Mouse (Mus musculus) C2C12 (cell line): ENCODE measurements around the gene Bicral. TPM values are rescaled to one million over a fixed set of nuclear protein-coding genes. Genes with fewer than 3 reads are reported as not detected.
A peak's percentile ranks its signal among the peaks of the same experiment; 100 is the strongest.
"Not testable (repeated sequence)": the region's sequence is repeated elsewhere in the genome, so short reads cannot be mapped to it uniquely, and the experiment has no call there.

Source experiments
- H3K27me3 ChIP-seq: one replicate; pipeline ENCODE4 v1.6.1; 2011; ENCODE audit not compliant: control insufficient read depth, insufficient read depth, insufficient read length
- H3K36me3 ChIP-seq: one replicate; pipeline ENCODE4 v1.6.1; 2011; ENCODE audit not compliant: control insufficient read depth, insufficient read depth
- H3K4me3 ChIP-seq: one replicate; pipeline ENCODE4 v1.5.1; 2011; ENCODE audit warnings: mild to moderate bottlenecking, control low read depth; ENCODE audit not compliant: poor library complexity, insufficient read depth, severe bottlenecking
- H3K79me2 ChIP-seq: one replicate; pipeline ENCODE4 v1.6.1; 2011; ENCODE audit not compliant: control insufficient read depth, insufficient read depth
- H3K79me3 ChIP-seq: one replicate; pipeline ENCODE4 v1.6.1; 2011; ENCODE audit warnings: low read depth, control low read depth
- H3ac ChIP-seq: one replicate; pipeline ENCODE3; 2011; ENCODE audit warnings: low read depth; ENCODE audit not compliant: control insufficient read depth, insufficient read length
- CEBPB ChIP-seq: IDR thresholded peaks from one replicate; pipeline ENCODE4 v1.6.1; 2011; ENCODE audit warnings: low read depth, mild to moderate bottlenecking, control low read depth, moderate library complexity
- CTCF ChIP-seq: IDR thresholded peaks from one replicate; pipeline ENCODE4 v1.5.1; 2011; ENCODE audit not compliant: control insufficient read depth, insufficient read depth, insufficient read length
- FOSL1 ChIP-seq: IDR thresholded peaks from one replicate; pipeline ENCODE4 v1.8.0; 2011; ENCODE audit warnings: mild to moderate bottlenecking, low read length; ENCODE audit not compliant: poor library complexity, insufficient read depth, severe bottlenecking
- MAX ChIP-seq: IDR thresholded peaks from one replicate; pipeline ENCODE4 v1.6.1; 2011; ENCODE audit warnings: mild to moderate bottlenecking, control low read depth
- MYOD1 ChIP-seq: IDR thresholded peaks from one replicate; pipeline ENCODE4 v1.6.1; 2011; ENCODE audit warnings: low read depth; ENCODE audit not compliant: control insufficient read depth, insufficient read length
- MYOG ChIP-seq: IDR thresholded peaks from one replicate; pipeline ENCODE4 v1.6.1; 2011; ENCODE audit not compliant: control insufficient read depth, insufficient read length; ENCODE audit errors: extremely low read depth
- USF1 ChIP-seq: IDR thresholded peaks from one replicate; pipeline ENCODE4 v1.6.1; 2011; ENCODE audit warnings: low read depth, mild to moderate bottlenecking, control low read depth, moderate library complexity
- polyA plus RNA-seq: library from polyadenylated mRNA; unstranded; fragments of >200 nt; fragmentation: generic; extraction: Trizol; gene quantifications from one replicate; pipeline ENCODE4 v1.2.1, GENCODE M21; 2012; ENCODE audit warnings: missing spikeins

Gene Bicral
- polyA plus RNA-seq, 1 experiment, result 3.9 TPM

DNA sequence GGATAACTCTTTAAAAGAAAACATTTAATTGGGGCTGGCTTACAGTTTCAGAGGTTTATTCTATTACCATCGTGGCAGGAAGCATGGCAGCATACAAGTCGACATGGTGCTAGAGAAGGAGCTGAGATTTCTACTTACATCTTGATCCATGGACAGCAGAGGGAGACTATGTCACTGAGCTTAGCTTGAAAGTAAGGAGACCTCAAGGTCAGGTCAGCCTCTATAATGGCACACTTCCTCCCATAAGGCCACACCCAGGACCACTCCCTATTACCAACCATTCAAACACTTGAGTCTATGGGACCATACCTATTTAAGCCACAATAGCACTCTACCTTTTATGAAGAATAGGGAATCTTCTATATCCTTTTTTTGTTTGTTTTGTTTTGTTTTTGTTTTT is 65.3 kb downstream of the Bicral start:
- no peaks in the 10 kb centered on the region for H3K36me3 ChIP-seq
- no peak overlapping the region for H3K4me3 ChIP-seq
- H3ac ChIP-seq, result no peak overlapping the region
- H3K27me3 ChIP-seq, result no peaks in the 10 kb centered on the region
- H3K79me2 ChIP-seq, result no peaks in the 10 kb centered on the region
- no peak for TF ChIP-seq USF1
- no peak for TF ChIP-seq MAX
- no peak for TF ChIP-seq CEBPB
- no peak for TF ChIP-seq CTCF
- TF ChIP-seq FOSL1, result no peak
- TF ChIP-seq MYOG, result no peak
- TF ChIP-seq MYOD1, result no peak
- H3K79me3 ChIP-seq, result no peaks in the 10 kb centered on the region

DNA sequence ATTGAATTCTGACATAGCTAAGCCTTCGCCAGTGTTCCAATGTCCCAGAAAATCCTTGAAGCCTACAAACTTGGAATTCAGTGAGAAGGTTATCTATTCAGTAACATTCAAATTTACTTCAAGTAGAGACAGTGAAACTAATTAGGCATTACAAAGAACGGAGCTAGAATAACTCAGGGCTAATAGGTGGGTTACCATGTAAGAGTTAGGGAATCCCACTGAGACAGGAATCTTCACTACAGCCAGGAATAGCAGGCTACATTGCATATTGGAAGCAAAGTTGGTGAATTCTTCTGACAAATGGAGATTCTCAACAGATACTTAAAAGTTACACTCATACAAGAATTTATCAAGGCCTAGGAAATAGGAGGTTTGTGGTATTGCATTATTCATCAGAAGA is 70.3 kb downstream of the Bicral start:
- H3ac ChIP-seq, H3K79me2 ChIP-seq, H3K36me3 ChIP-seq, H3K4me3 ChIP-seq, H3K79me3 ChIP-seq, H3K27me3 ChIP-seq: not testable (repeated sequence)

DNA sequence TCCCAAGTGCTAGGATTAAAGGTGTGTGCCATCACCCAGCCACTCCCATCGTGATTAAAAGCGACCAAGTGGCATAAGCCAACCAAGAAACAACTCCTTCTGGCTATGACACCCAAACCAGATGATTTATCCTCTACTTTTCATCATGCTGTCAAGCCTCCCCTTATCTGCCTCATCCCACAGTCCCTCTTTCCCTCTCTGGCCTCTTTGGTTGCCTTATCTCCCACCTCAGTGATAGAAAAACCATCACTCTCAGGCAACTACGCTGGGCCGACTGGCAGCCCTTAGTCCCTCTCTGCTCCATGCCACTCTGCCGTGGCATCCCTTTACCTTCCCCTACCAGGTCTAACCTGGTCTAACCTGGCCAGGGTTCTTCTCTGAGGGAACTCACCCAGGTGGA is 71.3 kb downstream of the Bicral start:
- Histone ChIP-seq H3K79me2 (peaks cover 6% of the 10 kb centered on the region), H3K4me3 (no peak overlapping the region), H3K36me3 (no peaks in the 10 kb centered on the region), H3ac (no peak overlapping the region), H3K79me3 (peaks cover 5% of the 10 kb centered on the region), H3K27me3 (no peaks in the 10 kb centered on the region)
- TF ChIP-seq FOSL1 (no peak), CEBPB (no peak), MYOD1 (no peak), MAX (no peak), CTCF (no peak), USF1 (no peak), MYOG (no peak)

DNA sequence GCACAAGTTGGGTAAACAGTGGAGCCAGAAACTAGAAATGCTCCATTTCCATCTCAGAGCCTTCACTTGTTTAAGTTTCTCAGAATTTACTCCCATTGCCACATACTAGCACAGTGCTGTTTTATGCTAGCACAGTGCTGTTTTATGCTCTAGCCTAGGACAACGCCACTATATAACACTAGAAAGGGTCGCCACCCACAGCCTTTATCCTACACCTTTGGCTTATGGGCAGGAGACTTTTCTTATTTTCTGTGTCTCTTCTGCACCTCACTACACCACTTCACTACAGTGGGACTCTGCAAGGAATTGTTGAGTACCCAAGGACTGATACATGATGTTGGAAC is 75.1 kb downstream of the Bicral start:
- peak overlapping the region; percentile 60 for H3K4me3 ChIP-seq
- peaks cover 34% of the 10 kb centered on the region for H3K36me3 ChIP-seq
- no peaks in the 10 kb centered on the region for H3K27me3 ChIP-seq
- H3ac ChIP-seq, result no peak overlapping the region
- TF ChIP-seq CEBPB (no peak), MAX (no peak), USF1 (no peak), CTCF (no peak), FOSL1 (no peak), MYOD1 (no peak), MYOG (no peak)
- peaks cover 44% of the 10 kb centered on the region for H3K79me2 ChIP-seq
- peaks cover 34% of the 10 kb centered on the region for H3K79me3 ChIP-seq

DNA sequence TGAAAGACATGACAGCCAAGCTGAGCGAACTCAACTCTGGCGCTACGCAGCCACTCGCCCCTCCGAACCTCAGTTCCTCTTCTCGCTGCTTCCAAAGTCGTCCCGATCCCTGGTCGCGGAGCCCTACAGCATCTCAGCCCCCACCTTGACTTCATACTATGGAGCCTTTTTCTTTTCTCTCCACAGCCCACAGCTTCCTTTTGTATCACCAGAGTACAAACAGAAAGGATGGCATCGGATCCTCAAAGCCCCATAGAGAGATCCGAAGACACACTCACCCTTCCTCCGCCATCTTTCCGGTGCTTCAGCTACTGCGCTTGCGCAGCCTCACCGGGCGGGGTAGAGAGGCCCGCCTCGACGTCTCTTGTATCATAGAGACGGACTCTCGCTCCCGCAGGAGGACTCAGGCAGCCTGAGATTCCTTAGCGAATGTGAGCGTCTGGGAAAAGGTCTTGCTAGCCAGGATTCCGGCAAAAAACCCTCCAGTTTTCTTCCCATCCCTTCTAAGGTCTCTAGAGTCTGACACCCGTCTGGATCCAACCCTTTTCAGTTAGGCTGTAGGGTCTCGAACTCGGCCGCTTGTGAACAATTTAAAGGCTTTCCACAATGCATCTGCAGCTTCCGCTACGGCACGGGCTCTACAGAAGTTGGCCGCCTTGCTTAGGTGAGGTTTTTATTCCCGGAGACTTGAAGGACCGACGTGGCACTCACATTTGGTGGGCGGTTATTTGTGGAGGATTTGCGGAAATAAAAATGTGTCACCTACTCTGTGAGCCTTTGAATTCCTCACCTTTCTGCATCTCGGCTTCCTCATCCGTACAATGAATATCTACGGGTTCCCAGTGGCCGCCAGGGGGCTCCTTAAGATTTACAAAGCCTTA is 75.7 kb downstream of the Bicral start, which contains the start of gene Rpl7l1:
TSS of gene Rpl7l1 (minus strand) at position 332 of the 881 bp plus-strand sequence.
- H3K79me3 ChIP-seq, result peaks cover 34% of the 10 kb centered on the region
- H3K79me2 ChIP-seq, result peaks cover 50% of the 10 kb centered on the region
- no peaks in the 10 kb centered on the region for H3K27me3 ChIP-seq
- H3ac ChIP-seq, result peak within 1 kb of the TSS; percentile 97
- H3K36me3 ChIP-seq, result peaks cover 40% of the 10 kb centered on the region
- H3K4me3 ChIP-seq, result peak within 1 kb of the TSS; percentile 60
- TF ChIP-seq MAX (peak; percentile 49), CEBPB (no peak)

DNA sequence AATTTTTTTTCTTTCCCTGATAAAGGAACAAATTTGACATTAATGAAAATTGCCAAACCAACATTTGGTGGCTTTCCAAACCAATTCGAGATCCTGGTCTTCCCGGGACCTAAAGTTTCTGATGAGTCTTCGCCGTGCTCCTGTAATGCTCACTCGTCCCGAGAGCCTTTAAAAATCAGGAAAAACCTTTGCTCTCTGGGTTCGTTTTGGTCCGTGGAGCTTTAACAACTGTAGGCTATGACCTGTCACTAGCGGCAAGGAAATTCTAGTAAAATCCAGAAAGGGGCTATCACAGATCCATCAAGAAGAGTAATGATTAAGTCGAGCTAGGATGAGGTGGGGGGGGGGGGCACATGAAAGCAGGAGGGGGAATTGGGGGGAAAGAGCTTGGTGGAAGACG is 76.4 kb downstream of the Bicral start:
- peak overlapping the region; percentile 97 for H3ac ChIP-seq
- H3K36me3 ChIP-seq, result peaks cover 46% of the 10 kb centered on the region
- peaks cover 36% of the 10 kb centered on the region for H3K79me3 ChIP-seq
- H3K4me3 ChIP-seq, result peak overlapping the region; percentile 60
- no peak for TF ChIP-seq CEBPB
- TF ChIP-seq MYOG, result no peak
- no peak for TF ChIP-seq MYOD1
- no peak for TF ChIP-seq FOSL1
- TF ChIP-seq USF1, result no peak
- no peak for TF ChIP-seq MAX
- TF ChIP-seq CTCF, result no peak
- H3K79me2 ChIP-seq, result peaks cover 50% of the 10 kb centered on the region
- no peaks in the 10 kb centered on the region for H3K27me3 ChIP-seq
